Mouse (Mus musculus) heart, postnatal 0 days (tissue): ENCODE data around the gene Usp49.

Experiments used
- CTCF ChIP-seq: IDR thresholded peaks from 2 replicates; pipeline ENCODE4 v1.5.1; 2016; ENCODE audit warnings: antibody characterized with exemption, control low read depth, low read depth
- EP300 ChIP-seq: IDR thresholded peaks from 2 replicates; pipeline ENCODE4 v1.6.1; 2016; ENCODE audit warnings: antibody characterized with exemption, low read depth

DNA sequence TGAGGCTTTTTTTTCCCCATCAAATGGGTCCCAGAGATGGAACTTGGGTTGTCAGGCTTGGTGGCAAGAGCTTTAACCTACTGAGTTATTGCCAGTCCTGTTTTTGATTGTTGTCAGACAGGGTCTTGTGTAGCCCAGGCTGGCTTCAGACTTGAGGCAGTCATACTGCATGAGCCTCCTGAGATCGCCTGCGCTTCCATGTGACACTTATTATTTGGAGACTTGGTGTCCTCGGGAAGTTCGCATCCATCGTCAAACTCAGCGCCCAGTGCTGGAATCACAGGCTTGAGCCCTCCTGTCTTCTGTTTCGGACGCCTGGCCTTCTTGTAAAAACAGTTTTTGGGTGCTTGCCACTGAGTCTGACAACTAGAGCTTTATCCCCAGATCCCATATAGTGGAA lies 14.4 kb upstream of the Usp49 start:
- TF ChIP-seq CTCF (no peak), EP300 (no peak)
